Mouse (Mus musculus) bone marrow macrophage, adult 2 months (primary cell): ENCODE measurements at regions not wholly inside any gene's neighbourhood (a gene's known extent, or its start where the extent isn't known, plus 50 kb on each side); places are given as distances from the start of the nearest gene placed in this dataset.
A peak's percentile ranks its signal among the peaks of the same experiment; 100 is the strongest.
"Not testable (repeated sequence)": the region's sequence is repeated elsewhere in the genome, so short reads cannot be mapped to it uniquely, and the experiment has no call there.

Source experiments
- H3K27ac ChIP-seq: 2 replicates; pipeline ENCODE4 v1.5.1; 2012; ENCODE audit warnings: low read depth, low read length; ENCODE audit not compliant: insufficient read depth
- H3K4me1 ChIP-seq: 2 replicates; pipeline ENCODE4 v1.6.1; 2012; ENCODE audit warnings: low read length; ENCODE audit not compliant: control insufficient read depth, insufficient read depth
- H3K4me3 ChIP-seq: 2 replicates; pipeline ENCODE4 v1.5.1; 2012; ENCODE audit warnings: mild to moderate bottlenecking, low read length, moderate library complexity; ENCODE audit not compliant: insufficient read depth
- CTCF ChIP-seq: IDR thresholded peaks from 2 replicates; pipeline ENCODE4 v1.5.1; 2012; ENCODE audit warnings: low read depth, mild to moderate bottlenecking, low read length, moderate library complexity
- POLR2A ChIP-seq: IDR thresholded peaks from 2 replicates; pipeline ENCODE4 v1.6.1; 2012; ENCODE audit warnings: mild to moderate bottlenecking, low read depth, low read length, borderline replicate concordance

DNA sequence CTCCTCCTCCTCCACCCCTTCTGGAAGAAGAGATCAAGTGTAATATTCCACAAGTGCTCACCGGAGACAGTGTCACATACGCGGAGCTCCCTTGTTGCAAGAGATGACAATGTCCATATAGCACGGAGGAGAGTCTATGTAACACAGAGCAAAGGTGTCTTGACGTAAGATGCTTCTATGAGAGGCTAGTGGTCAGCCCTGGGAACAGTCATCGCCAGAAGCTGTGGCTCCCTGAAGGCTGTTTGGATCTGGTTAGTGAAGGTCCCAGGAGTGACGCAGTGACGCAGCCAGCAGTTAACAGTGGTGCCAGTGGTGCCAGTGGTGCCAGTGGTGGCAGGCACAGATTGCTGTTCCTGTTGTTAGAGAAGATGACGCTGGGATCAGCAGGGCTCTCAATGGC lies 66.9 kb downstream of the Twistnb start:
- no peaks in the 10 kb centered on the region for H3K4me1 ChIP-seq
- TF ChIP-seq CTCF = no peak
- no peak for TF ChIP-seq POLR2A
- no peak overlapping the region for H3K4me3 ChIP-seq
- H3K27ac ChIP-seq = no peak overlapping the region

DNA sequence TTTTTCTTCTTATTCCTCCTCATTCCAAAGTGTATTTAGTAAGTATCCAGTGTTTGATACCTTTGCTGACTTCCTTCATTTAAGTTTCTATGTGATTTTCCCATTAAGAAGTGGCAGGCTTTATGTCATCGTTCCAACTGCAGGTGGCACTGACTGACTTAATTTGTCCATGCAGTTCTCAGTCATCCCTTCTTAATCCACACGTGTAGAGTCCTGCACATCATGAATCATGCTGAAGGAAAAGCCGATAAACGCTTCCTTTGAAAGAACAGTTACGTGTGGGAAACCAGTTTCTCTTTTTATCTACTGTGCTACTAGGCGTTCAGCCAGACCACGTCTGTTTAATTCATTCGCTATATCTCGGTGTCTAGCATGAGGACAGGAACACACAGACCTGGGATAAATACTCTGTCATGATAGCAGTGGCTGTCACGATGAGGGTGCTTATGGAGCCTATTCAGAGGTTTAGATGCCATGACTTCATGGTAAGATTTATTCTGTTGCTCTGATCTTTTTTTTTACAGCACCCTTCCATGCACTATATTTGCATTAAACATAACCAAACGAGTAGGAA lies 68.0 kb downstream of the Twistnb start:
- H3K4me1 ChIP-seq = no peaks in the 10 kb centered on the region
- H3K4me3 ChIP-seq = 0 out of 2 replicates have a peak overlapping the region, but pooled peaks have one; percentile 3
- no peak overlapping the region for H3K27ac ChIP-seq
- TF ChIP-seq POLR2A (no peak), CTCF (no peak)

DNA sequence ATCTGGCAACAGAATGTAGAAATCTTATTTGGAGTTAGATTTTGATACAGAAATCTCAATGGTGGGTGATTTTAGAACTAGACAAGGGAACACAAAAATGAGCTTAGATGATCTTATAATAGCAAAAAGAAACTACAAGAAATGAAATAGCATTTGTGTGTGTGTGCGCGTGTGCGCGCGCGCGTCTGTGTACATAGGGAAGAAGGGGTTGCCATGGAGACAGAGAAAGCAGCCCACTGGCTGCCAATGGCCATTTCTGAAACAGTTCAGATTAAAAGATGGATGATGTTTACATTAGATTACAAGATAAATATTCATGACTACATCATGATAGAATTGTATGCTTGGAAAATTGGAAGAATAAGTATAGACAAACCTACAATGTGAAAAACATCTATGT lies 112.1 kb downstream of the Twistnb start:
- Histone ChIP-seq H3K27ac (no peak overlapping the region), H3K4me1 (no peaks in the 10 kb centered on the region), H3K4me3 (no peak overlapping the region)
- TF ChIP-seq CTCF (no peak), POLR2A (no peak)

DNA sequence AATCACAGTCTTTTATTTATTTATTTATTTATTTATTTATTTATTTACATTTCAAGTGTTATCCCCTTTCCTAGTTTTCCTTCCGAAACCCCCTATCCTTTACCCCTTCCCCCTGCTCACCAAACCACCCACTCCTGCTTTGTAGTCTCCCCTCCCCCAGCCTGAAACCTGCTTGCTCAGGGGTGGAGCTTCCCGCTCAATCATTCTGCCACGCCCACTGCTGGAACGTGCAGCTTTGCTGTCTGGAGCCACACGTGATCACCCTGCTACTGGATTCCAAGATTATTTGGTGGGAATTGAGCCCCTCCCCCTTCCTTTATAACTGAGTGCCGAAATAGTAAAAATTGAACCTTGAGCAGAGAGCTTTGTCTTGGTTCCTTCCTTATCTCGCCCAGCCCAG lies 122.2 kb downstream of the Twistnb start:
- not testable (repeated sequence) for H3K27ac ChIP-seq, H3K4me3 ChIP-seq, H3K4me1 ChIP-seq

DNA sequence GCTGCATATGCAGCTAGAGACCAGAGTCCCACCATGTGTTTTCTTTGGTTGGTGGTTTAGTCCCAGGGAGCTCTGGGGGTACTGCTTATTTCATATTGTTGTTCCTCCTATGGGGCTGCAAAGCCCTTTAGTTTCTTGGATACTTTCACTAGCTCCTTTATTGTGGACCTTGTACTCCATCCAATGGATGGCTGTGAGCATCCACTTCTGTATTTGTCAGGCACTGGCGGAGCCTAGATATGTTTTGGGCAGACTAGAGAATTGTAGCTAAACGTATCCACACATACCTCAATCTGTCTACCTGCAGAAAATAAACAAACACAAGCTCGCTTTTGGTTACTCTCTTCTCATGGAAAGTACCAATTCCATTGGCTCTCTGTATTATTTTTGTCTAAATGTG lies 122.8 kb downstream of the Twistnb start:
- Histone ChIP-seq H3K27ac (no peak overlapping the region), H3K4me3 (no peak overlapping the region), H3K4me1 (no peaks in the 10 kb centered on the region)
- TF ChIP-seq POLR2A (no peak), CTCF (no peak)

DNA sequence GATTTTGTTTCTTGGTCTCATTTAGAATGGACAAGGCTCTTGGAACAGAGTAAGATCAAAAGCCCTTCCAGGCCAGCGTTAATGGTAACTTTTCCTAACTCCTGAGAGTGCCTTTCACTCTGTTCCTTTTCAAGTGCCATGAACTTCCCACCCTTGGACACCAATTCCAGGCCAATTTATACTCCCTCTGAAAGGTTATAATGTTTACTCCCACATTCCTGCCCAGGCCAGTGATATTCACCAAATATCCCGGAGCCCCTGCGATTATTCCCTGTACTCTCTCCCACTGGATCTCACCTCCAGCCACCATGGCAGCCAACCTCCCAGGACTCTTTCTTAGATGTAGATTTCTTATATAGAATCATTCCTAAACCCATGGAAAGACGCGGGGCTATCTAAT lies 123.2 kb downstream of the Twistnb start:
- TF ChIP-seq CTCF = no peak
- TF ChIP-seq POLR2A = no peak
- H3K4me1 ChIP-seq = no peaks in the 10 kb centered on the region
- H3K27ac ChIP-seq = no peak overlapping the region
- H3K4me3 ChIP-seq = no peak overlapping the region

DNA sequence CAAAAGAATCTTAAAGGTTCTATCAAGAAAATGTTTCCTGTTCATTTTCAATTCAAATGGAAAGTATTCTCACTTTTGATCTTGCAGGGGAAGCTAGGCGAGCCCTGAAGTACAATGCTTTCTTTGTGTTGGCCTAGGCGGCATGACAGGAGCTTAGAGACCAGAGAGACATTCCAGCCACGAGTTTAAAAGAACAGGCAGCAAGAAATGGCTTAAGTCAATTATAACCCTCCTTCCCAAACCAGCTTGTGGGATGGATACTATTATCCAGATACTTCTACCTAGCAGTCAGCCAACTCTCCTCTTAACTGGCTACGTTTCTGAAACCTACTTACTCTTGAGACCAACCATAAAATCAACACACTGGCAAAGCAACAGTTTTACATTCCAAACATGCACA lies 124.3 kb downstream of the Twistnb start:
- Histone ChIP-seq H3K4me1 (no peaks in the 10 kb centered on the region), H3K27ac (no peak overlapping the region), H3K4me3 (no peak overlapping the region)
- TF ChIP-seq POLR2A (no peak), CTCF (no peak)

DNA sequence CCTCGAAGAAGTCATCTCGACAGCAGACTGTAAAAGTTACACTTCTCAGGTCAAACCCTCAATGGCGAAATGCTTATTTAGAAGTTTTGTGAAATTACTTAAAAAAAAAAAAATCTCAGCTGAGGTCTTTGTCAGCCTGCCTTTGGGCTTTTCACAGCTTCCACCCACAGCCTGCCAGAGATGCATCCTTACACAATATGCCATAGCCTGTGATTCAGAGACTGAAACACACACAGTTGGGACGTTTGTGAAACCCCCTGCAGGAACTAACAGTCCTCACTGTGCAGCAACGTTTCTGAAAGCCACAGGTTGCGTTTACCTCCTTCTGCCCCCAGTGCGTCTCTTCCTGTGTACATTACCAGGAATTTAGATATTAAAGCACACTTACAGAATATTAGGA lies 131.7 kb downstream of the Twistnb start:
- Histone ChIP-seq H3K4me3 (no peak overlapping the region), H3K4me1 (no peaks in the 10 kb centered on the region), H3K27ac (no peak overlapping the region)
- TF ChIP-seq CTCF = no peak
- TF ChIP-seq POLR2A = no peak

DNA sequence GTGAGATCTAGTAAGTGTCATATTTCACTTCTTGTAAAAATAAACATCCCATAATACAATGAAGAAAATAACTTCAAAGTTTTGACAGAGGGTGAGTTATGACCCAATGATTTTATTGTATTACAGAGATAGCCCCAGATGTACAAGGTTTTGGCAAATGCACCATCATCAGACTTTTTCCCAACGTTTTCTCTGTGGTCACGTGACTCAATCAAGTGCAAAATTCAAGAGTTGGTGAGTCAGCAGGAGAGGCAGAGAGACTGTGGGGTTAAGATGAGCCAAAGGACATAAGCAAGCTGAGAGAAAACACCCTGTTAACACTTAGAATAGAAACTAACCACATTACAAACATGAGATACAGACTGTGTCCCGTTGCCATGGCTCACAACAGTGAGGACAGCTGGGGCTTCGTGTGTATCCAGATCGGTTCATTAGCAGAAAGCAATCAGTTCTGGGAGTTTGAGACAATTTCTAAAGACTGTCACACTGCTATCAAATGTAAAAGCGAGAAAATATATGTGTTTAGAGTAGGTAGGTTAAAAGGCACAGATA lies 148.5 kb downstream of the Twistnb start:
- H3K27ac ChIP-seq = no peak overlapping the region
- no peaks in the 10 kb centered on the region for H3K4me1 ChIP-seq
- TF ChIP-seq CTCF (no peak), POLR2A (no peak)
- no peak overlapping the region for H3K4me3 ChIP-seq

DNA sequence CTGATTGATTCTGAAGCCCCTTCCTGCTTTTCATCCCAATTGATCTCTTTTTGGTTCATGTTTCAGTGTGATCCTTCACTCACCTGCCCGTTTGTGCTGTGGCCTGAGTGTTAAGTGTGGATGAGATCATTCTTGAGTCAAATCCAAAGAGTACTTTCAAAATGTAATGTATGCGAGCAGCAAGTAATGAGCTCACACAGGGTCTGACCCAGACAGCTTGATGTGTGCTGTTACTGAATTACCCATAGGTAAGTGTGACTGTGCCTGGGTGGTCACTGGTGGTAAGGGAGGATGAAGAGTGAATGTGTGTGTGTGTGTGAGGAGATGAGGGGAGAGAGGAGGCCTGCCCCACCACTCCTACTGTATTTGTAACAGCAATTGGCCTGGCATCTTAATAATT lies 151.4 kb downstream of the Twistnb start:
- H3K27ac ChIP-seq = no peak overlapping the region
- H3K4me1 ChIP-seq = no peaks in the 10 kb centered on the region
- H3K4me3 ChIP-seq = no peak overlapping the region
- TF ChIP-seq POLR2A (no peak), CTCF (no peak)

DNA sequence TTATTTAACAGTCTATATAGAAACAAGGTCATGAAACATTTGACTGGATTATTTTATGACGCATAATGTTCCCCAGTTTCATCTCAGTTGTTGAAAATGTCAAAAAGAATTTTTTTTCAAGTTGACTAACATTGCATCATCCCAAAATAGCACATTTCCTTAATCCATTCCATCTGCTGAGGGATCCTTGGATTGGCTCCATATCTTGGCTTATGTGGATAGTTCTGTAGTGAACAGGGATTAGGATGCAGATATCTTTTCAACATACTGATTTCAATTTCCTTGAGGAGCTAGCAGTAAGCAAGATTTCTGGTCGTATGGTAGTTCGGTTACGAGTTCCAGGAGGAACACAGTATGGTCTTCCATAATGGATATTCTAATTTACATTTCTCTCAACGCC lies 161.6 kb downstream of the Twistnb start:
- H3K27ac ChIP-seq = no peak overlapping the region
- no peaks in the 10 kb centered on the region for H3K4me1 ChIP-seq
- no peak for TF ChIP-seq POLR2A
- no peak for TF ChIP-seq CTCF
- H3K4me3 ChIP-seq = no peak overlapping the region
